Mouse (Mus musculus) megakaryocyte, adult 5-6 weeks (primary cell): Measurements from ENCODE around the gene Gpr4. TPM values are rescaled to one million over a fixed set of nuclear protein-coding genes. Genes with fewer than 3 reads are reported as not detected.
A peak's percentile ranks its signal among the peaks of the same experiment; 100 is the strongest.

Experiments
- ATAC-seq: 2 replicates; pipeline ENCODE4 v1.8.0; 2016; ENCODE audit warnings: mild to moderate bottlenecking, inconsistent platforms; ENCODE audit not compliant: poor library complexity, severe bottlenecking
- total RNA-seq, 2 experiments: library from RNA; stranded (forward) in 1 of 2; stranded (reverse) in 1 of 2; fragments of 153-499, 151-499 nt in 1 of 2; fragments of 221-1000, 200-1000 nt in 1 of 2; gene quantifications; 2 replicates each; pipeline versions ENCODE4 v1.2.3 to v1.2.4; 2015 to 2017

Gene Gpr4
- total RNA-seq, 2 experiments from 2014 or later, result not detected

DNA sequence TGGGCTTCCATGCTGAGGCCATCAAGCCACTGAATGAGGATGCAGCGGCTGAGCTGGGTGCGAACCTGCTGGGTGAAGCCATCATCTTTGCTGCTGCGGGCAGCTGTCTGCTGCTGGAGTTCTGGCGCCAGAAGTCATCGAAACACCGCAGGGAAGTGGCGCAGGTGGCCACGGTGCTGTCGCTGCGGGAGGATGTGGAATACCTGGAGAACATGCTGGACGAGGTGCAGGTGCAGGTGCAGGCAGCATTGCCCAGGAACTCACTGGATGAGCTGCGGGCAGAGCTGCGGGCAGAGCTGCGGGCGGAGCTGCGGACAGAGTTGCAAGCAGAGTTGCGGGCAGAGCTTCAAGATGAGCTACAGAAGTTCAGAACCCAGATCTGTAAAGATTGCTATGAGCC lies 43.1 kb downstream of the Gpr4 start:
- no peak for ATAC-seq

DNA sequence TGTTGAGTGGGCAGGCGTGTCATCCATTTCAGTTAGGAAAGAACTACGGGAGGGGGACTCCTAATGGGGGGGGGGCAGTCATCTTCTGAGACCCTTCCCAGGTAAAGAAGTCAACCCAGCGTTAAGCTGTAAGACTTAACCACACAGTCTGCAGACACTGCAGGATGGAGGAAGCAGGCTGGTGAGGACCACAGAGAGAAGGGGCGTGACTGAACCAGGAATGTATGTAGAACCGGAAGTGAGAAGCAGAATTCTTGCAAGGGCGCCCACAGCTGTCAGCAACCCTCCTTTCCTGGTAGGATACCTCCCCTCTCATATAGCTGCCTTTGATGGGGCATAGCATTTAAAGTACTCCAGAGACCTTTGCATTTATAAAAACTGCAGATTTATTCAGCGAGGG lies 44.2 kb downstream of the Gpr4 start:
- 0 out of 2 replicates have a peak, but pooled peaks have one; percentile 26 for ATAC-seq

DNA sequence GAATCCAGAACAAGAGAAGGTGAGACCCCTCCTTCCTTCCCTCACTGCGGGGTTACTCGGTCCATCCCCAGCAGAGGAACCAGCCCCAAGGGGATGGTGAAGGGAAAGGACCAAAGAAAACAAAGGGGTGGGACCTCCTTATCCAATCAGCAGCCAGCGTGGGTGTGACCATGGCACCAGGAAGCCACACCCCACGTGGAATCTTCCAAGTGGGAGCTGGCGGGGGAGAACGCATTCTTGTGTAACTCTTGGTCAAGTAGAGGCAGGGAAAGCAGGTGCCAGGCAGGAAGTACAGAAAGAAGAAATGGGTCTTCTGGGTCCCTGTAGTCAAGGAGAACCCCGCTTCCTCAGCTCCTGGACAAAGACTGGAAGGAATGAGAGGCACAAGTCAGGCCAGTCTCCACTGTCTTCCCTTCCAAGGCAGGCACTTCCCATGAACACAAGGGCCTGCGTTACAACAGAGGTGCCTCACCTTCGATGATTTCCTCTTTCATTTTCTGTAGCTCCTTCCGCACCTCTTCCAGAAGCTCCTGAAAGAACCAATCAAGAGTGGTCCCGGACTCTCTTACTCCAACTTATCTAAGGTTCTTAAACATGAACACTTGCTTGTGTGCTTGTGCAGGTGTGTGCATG lies 45.2 kb downstream of the Gpr4 start:
- ATAC-seq, result peak; percentile 92

DNA sequence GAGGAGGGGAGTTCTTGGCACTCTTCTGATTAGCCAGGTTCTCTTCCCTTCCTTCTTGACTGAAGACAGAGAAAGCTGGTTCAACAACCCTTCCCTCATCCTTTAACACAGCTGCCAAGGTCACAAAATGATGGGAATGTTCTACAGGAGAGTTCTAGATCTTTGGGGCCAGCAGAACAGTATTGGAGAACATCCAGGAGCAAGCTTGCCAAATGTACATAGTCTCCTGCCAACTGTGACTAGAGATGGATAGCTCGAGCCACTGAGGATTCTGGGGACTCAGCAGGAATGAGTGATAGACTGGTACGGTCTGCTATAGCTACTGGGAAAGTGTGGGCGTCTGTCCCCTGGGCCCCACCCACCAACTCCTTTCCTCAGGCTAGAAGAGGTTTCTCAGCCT lies 46.0 kb downstream of the Gpr4 start:
- no peak for ATAC-seq

DNA sequence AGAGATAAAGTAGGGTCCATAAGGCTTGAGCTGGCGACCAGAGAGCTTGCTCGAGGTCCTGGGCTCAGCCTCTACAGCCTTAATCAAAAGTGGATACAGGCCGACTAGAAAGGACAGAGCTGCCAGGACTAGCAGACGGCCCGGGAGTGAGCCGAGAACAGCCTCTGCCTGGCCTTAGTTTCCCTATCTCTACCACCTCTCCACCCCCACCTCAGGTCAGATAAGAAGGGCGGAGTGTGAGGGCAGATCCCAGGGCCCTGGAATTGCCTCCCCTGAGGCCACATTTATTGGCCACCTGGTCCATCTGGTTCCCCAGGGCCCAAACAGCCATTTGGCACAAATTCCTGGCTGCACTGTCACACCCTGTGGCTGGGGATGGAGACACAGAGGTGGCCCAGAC lies 52.8 kb downstream of the Gpr4 start:
- ATAC-seq, result no peak

DNA sequence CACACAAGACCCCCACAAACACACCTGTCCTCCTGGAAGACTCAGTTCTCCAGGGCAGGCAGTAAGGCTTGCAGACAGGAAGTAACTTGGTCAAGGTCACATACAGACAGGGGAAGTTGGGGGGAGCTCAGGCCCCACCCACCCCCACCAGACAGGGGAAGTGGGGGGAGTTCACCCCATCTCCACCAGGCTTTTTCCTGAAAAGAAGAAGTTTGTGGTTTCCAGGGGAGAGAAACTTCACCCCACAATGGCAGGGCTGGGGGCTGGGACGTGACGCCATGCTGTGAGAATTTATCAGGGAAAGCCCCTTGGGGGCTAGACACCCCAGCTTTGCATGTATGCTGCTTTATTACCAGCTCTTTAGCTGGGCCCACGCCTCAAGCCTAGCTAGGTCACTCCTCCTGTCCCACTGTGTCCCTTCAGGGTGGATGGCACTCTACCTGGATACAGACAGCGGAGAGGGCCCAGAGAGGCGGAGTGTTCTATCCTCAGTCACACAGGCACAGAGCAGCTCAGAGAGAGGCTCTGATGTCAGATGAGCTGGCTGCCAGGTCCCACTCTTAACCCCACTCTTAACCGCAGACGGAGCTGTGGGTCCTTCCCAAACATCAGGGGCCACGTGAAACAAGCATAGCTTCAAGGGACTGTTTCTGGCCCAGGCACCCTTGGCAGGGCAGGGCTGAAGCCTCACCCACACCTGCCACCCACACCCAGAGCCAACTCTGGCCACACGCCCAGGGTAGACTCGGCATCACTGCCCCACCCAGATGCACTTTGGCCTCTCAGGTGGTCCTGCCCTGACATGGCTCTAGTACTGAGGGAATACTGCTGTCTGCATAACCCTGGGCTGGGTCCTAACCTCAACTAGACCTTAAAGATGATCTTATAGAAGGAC lies 53.8 kb downstream of the Gpr4 start:
- peak; percentile 78 for ATAC-seq

DNA sequence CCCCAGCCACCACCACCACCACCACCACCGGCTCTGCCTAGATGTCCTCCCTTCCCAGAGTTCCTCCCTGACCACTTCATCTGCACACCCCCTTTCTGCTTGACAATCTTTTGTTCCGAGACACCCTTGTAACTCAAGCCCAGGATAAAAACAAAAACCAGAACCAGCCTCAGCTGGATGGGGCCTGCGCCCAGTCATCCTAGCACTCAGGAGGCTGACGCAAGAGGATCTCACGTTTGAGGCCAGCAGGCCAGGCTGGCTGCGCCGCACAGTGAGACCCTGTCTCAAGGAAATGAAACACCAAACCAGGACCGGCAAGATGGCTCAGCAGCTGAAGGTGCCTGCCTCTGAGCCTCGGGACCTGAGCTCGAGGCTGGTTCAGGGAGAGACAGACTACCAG lies 54.7 kb downstream of the Gpr4 start:
- ATAC-seq, result peak; percentile 10; the same call in 1 of the 2 replicates

DNA sequence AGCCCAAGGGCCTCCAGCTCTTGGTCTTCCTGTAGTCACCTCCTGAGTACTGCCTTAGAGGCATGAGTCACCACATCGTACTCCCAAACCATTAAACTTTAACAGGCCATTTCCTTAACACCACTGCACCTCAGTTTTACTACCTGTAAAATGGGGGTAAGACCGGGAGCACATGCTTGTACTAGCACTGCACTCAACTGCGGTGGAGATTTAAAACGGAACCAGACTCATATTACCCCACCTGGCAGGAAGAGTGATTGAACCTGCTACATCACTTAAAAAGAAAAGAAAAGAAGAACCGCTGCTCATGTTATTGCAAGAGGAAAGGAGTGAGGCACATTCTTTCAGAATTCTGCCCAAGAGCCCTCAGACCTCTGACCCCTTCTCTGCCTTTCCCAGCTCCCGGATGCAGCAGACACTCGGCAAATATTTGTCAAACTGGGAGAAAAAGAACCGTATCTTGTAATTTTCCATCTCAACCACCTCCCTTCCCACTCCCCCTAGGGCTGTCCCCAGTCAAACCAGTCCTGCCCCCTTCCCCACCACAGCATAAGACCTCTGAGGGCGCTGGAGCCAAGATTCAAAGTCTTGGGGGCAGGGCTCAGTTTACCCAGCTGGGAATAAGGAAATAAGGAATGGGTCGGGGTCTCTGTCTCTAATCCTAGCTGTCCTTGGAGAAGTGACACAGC lies 56.8 kb downstream of the Gpr4 start:
- ATAC-seq, result no peak

DNA sequence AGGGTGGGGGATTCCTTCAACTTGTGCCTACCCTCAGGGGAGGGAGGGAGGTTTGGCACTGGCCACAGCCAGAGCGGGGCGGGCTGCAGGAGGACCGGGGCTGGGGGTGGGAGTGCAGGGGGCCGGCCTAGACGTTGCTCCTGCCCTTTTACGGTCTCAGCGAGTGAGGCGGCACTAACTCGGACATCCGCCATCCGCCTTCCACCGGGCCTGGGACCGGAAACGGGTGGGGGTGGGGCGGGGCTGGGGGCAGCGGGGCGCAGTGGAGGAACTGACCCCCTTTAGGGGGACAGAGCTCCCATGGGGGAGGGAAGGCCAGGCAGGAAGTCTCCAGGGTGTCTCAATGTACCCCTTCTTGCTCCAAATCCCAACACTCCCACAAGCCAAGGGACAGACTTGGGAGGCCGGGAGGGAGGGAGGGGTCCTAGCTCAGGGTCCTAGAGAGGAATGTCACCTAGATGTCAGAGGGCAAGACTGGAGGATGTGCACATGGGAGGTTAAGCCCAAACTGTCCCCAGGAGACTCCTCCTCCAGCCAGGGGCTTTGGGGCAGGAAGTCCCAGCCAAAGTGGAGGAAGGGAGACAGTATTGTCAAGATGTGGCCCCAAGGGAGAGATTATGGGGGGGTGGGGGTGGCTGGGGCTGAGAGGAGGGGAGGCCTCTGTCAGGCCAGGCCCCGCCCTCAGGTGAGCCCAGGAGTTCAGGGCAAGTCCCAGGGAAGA lies 57.5 kb downstream of the Gpr4 start:
- ATAC-seq, result peak; percentile 23

DNA sequence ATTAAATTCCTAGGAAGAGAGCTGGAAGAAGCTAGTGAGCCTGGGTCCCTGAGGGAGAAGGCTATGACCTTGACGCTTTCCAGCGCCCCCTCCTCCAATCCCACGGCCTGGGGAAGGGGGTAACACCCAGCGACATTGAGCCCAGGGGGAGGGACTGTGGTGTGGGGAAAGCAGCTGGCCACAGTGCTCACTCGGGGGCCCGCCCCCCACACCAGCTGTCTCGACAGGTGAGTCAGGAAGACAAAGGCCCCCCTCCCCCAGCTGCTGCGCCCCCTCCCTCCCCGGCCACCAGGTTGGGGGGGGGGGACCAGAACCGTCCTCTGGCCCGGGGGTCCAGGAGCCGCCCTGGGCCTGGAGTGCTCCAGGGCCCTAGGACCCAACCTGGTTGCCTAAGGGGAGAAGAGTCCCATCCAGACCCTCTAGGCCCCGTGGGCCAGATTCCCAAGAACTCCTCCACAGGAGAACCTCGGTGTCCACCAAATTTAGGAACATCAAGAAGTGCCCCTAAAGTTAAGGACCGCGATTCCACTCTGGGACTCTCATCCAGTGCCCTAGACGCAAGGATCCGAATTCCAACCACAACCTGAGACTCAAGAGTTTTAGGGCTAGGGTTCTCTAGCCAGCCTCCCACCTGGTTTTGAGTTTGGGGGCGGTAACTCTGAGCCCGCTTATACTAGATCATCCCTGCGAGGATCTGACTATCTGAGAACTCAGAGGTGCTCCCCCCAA lies 58.3 kb downstream of the Gpr4 start:
- no peak for ATAC-seq

DNA sequence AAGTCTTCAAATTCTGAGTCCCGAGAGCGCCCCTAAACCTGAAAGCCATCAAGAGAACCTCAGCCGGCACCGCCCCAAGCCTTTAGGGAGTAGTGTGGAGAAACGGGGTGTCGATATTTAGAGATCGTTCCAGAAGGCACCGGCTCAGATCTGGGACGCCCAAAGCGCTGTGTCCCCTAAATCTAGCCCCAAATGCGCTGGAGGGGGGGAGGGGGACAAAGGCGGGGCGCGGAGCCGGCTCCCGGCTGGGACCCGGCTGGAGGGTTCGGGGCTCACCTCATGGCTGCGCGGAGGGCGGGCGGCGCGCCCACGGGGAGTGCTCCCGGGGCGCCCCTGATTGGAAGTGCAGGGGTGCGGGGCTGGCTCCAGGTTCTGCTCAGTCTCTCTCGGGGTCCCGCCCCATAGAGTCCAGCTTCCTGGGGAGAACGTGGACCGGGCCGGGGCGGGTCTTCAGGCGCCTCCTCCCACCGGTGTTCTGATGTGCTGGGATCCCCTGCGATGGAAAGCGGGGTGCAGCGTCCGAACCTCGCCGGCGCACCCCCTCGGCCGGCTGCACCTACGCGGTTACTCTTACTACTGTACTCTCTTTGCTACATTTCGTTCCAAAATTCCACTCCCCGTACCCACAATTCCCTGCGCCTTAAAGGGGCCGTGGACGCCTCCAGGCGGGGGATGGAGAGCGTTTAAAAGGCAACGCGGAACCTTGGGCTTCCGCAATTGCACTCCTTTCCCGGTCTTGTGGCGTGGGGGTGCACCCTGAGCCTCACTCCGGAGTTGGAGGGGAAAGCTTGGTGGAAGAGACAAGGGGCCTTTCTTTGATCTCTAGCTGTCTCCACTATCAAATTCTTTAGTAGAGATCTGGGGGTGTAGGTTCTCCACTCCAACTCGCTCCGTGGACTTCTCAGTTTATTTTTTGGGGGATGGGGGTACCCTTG lies 59.2 kb downstream of the Gpr4 start, which contains the start of gene Vasp:
Vasp (minus strand) TSS at position 580 of the 935 bp plus-strand sequence.
- peak; percentile 64 for ATAC-seq

DNA sequence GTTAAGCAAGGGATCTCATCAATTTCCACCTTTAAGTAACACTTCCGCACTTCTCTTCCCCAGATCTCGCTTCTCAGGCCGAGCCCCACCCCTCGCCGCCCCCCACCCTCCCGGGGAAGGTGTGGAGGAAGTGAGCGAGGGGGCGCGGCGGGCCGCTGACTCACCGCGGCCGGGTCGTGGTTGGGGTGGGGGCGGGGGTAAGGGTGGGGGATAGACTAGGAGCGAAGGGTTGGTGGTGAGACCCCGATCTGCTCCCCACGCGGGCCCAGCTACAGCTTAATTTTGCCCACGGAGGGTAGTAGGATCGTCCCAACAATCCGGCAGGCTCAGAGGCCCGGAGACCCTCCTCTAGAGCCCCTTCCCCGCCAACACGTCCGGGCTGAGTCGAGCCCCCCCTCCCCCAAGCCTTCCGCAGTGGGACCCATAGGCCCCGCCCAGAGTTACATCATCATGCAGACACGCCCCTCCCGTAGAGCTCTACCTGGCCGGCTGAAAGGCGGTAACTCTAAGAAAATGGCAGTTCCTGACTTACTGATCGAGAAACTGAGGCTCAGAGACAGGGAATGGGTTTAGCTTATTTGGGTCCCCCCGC lies 59.9 kb downstream of the Gpr4 start:
- peak; percentile 55 for ATAC-seq

Other genes starting within 250 kb of the Gpr4 start
- gene Nanos2, start 225.1 kb upstream of the Gpr4 start, total RNA-seq (2015), result not detected in 2 replicates
- gene Nanos2, start 225.1 kb upstream of the Gpr4 start, total RNA-seq (2017), result not detected in 2 replicates
- 0.25 TPM in 1 of 2 replicates, not detected in the other for gene Mypop, start 221.3 kb upstream of the Gpr4 start, total RNA-seq (2015)
- 0.15 and 0.24 TPM in 2 replicates for gene Mypop, start 221.3 kb upstream of the Gpr4 start, total RNA-seq (2017)
- 11.4 and 14.5 TPM in 2 replicates for gene Irf2bp1, start 208.5 kb upstream of the Gpr4 start, total RNA-seq (2015)
- gene Irf2bp1, start 208.5 kb upstream of the Gpr4 start, total RNA-seq (2017), result 6.9 and 8.2 TPM in 2 replicates
- not detected in 2 replicates for gene Foxa3, start 189.0 kb upstream of the Gpr4 start, total RNA-seq (2015)
- gene Foxa3, start 189.0 kb upstream of the Gpr4 start, total RNA-seq (2017), result not detected in 2 replicates
- gene Sympk, start 188.2 kb upstream of the Gpr4 start, total RNA-seq (2015), result 48.4 and 54.7 TPM in 2 replicates
- gene Sympk, start 188.2 kb upstream of the Gpr4 start, total RNA-seq (2017), result 26.6 and 30.4 TPM in 2 replicates
- not detected in 2 replicates for gene Rsph6a, start 157.8 kb upstream of the Gpr4 start, total RNA-seq (2015)
- gene Rsph6a, start 157.8 kb upstream of the Gpr4 start, total RNA-seq (2017), result not detected in 2 replicates
- 4.1 and 6.2 TPM in 2 replicates for gene Dmwd, start 136.3 kb upstream of the Gpr4 start, total RNA-seq (2015)
- gene Dmwd, start 136.3 kb upstream of the Gpr4 start, total RNA-seq (2017), result 1.0 and 1.3 TPM in 2 replicates
- gene Dmpk, start 128.7 kb upstream of the Gpr4 start, total RNA-seq (2015), result 2.2 and 5.4 TPM in 2 replicates
- 2.7 and 3.1 TPM in 2 replicates for gene Dmpk, start 128.7 kb upstream of the Gpr4 start, total RNA-seq (2017)
- 0.18 TPM in 1 of 2 replicates, not detected in the other for gene Six5, start 117.9 kb upstream of the Gpr4 start, total RNA-seq (2015)
- 0.04 and 0.07 TPM in 2 replicates for gene Six5, start 117.9 kb upstream of the Gpr4 start, total RNA-seq (2017)
- 0.05 TPM in 1 of 2 replicates, not detected in the other for gene Gm4969, start 94.2 kb upstream of the Gpr4 start, total RNA-seq (2015)
- 0.29 TPM in 1 of 2 replicates, not detected in the other for gene Gm4969, start 94.2 kb upstream of the Gpr4 start, total RNA-seq (2017)
- gene Fbxo46, start 92.7 kb upstream of the Gpr4 start, total RNA-seq (2015), result 1.5 and 1.9 TPM in 2 replicates
- 6.5 and 6.9 TPM in 2 replicates for gene Fbxo46, start 92.7 kb upstream of the Gpr4 start, total RNA-seq (2017)
- 6.6 and 7.9 TPM in 2 replicates for gene Qpctl, start 63.2 kb upstream of the Gpr4 start, total RNA-seq (2015)
- gene Qpctl, start 63.2 kb upstream of the Gpr4 start, total RNA-seq (2017), result 3.5 and 4.5 TPM in 2 replicates
- 44.2 and 53.7 TPM in 2 replicates for gene Snrpd2, start 62.8 kb upstream of the Gpr4 start, total RNA-seq (2015)
- gene Snrpd2, start 62.8 kb upstream of the Gpr4 start, total RNA-seq (2017), result 28.3 and 32.4 TPM in 2 replicates
- gene Gipr, start 46.4 kb upstream of the Gpr4 start, total RNA-seq (2015), result not detected in 2 replicates
- not detected in 2 replicates for gene Gipr, start 46.4 kb upstream of the Gpr4 start, total RNA-seq (2017)
- 5.2 and 9.1 TPM in 2 replicates for gene Eml2, start 36.1 kb upstream of the Gpr4 start, total RNA-seq (2015)
- gene Eml2, start 36.1 kb upstream of the Gpr4 start, total RNA-seq (2017), result 8.7 and 13.4 TPM in 2 replicates
- gene Opa3, start 15.8 kb downstream of the Gpr4 start, total RNA-seq (2015), result 12.3 and 15.7 TPM in 2 replicates
- 18.2 and 20.7 TPM in 2 replicates for gene Opa3, start 15.8 kb downstream of the Gpr4 start, total RNA-seq (2017)
- gene Vasp, start 59.3 kb downstream of the Gpr4 start, total RNA-seq (2015), result 122 and 129 TPM in 2 replicates
- 180 and 227 TPM in 2 replicates for gene Vasp, start 59.3 kb downstream of the Gpr4 start, total RNA-seq (2017)
- gene Ppm1n, start 67.5 kb downstream of the Gpr4 start, total RNA-seq (2015), result not detected in 2 replicates
- not detected in 2 replicates for gene Ppm1n, start 67.5 kb downstream of the Gpr4 start, total RNA-seq (2017)
- 0.48 TPM in 1 of 2 replicates, not detected in the other for gene Rtn2, start 70.1 kb downstream of the Gpr4 start, total RNA-seq (2015)
- not detected in 2 replicates for gene Rtn2, start 70.1 kb downstream of the Gpr4 start, total RNA-seq (2017)
- 24.0 and 25.4 TPM in 2 replicates for gene Fosb, start 97.5 kb downstream of the Gpr4 start, total RNA-seq (2015)
- gene Fosb, start 97.5 kb downstream of the Gpr4 start, total RNA-seq (2017), result 26.9 and 30.4 TPM in 2 replicates
- gene Ercc1, start 132.2 kb downstream of the Gpr4 start, total RNA-seq (2015), result 18.9 and 26.4 TPM in 2 replicates
- gene Ercc1, start 132.2 kb downstream of the Gpr4 start, total RNA-seq (2017), result 17.5 and 21.4 TPM in 2 replicates
- 3.4 TPM in 2 replicates for gene Cd3eap, start 146.9 kb downstream of the Gpr4 start, total RNA-seq (2015)
- 9.0 and 11.5 TPM in 2 replicates for gene Cd3eap, start 146.9 kb downstream of the Gpr4 start, total RNA-seq (2017)
- 4.1 and 4.2 TPM in 2 replicates for gene Ppp1r13l, start 147.2 kb downstream of the Gpr4 start, total RNA-seq (2015)
- 0.45 TPM in 1 of 2 replicates, not detected in the other for gene Ppp1r13l, start 147.2 kb downstream of the Gpr4 start, total RNA-seq (2017)
- gene Ercc2, start 169.5 kb downstream of the Gpr4 start, total RNA-seq (2015), result 4.9 and 5.7 TPM in 2 replicates
- gene Ercc2, start 169.5 kb downstream of the Gpr4 start, total RNA-seq (2017), result 12.6 and 19.2 TPM in 2 replicates
- 0.09 TPM in 1 of 2 replicates, not detected in the other for gene Klc3, start 191.6 kb downstream of the Gpr4 start, total RNA-seq (2015)
- gene Klc3, start 191.6 kb downstream of the Gpr4 start, total RNA-seq (2017), result not detected in 2 replicates
- 0.14 and 0.18 TPM in 2 replicates for gene Ckm, start 192.2 kb downstream of the Gpr4 start, total RNA-seq (2015)
- gene Ckm, start 192.2 kb downstream of the Gpr4 start, total RNA-seq (2017), result 0.26 and 0.45 TPM in 2 replicates
- gene Mark4, start 246.3 kb downstream of the Gpr4 start, total RNA-seq (2015), result 11.4 and 14.7 TPM in 2 replicates
- 6.4 and 9.4 TPM in 2 replicates for gene Mark4, start 246.3 kb downstream of the Gpr4 start, total RNA-seq (2017)